Mouse (Mus musculus): Measurements from ENCODE around the gene Slc33a1. TPM values are rescaled to one million over a fixed set of nuclear protein-coding genes. Genes with fewer than 3 reads are reported as not detected.

Gene Slc33a1
- total and polyA plus RNA-seq, 3 experiments, result 15.3 to 24.5 (median 24.1) TPM

DNA sequence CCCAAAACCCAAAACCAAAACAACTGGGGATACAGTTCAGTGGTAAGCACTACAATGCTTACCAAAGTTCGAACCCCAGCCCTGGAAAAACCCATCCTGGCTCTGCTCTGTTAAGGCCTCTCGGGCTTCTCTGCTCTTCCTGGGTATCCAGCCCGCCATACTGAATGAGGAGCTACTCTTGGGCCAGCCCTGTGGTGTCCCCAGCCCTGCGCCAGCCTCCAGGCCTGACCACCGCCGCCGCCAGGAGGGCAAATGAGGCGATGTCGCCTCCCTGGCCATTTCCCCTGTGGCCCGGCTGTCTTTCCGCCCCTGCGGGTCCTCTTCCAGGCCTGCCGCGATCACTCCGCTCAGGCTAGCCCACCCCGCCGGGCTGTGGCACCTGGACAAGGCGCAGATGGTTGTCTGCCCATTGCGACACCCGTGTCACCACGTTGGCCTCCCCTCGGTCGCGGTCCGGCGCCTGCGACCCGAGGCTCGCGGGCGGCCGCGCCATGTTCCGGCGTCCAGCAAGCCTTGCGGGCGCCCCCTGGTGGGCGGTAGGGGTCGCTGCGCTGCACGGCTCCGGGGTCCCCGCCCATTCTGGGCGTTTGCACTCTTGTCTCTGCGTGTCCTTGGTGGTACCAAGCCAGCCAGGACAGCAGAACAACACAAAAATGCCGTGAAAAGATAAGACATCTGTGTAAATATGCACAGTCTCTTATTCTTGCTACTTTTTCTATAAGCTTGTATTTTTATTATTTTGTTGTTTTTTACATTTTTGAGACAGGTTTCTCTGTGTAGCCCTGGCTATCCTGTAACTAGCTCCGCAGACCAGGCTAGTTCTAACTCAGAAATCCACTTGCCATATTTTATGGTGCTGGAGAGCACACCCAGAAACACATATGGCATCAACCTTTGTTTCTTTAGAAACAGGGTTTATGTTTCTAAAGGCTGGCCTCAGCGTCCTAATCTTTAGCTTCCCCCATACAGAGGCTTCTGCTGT lies 35.4 kb downstream of the Slc33a1 start, which contains the start of gene E130311K13Rik:
E130311K13Rik (minus strand) TSS at position 595 of the 982 bp plus-strand sequence.
- H3K4me1 ChIP-seq (ENCODE audit: insufficient read depth, low read depth, low read length), result peaks cover 10% of the 10 kb centered on the region; the same call in 1 of the 2 replicates
- DNase-seq (ENCODE audit: low spot score), result peak; percentile 67
- peak; percentile 88 for ATAC-seq (ENCODE audit: extremely low read depth, insufficient number of reproducible peaks, low FRiP score, poor library complexity, severe bottlenecking)
- no peak for TF ChIP-seq GATA2 (IDR thresholded peaks at IDR 0.05; ENCODE audit: borderline replicate concordance, low read depth, low read length)
- TF ChIP-seq CTCF (IDR thresholded peaks at IDR 0.05; ENCODE audit: low read depth, low read length), result peak; percentile 58
- no peaks in the 10 kb centered on the region for H3K9me3 ChIP-seq (replicated peaks)
- no peaks in the 10 kb centered on the region for H3K27me3 ChIP-seq (ENCODE audit: insufficient read depth, low read length)
- peak within 1 kb of the TSS; percentile 86 for H3K4me3 ChIP-seq (ENCODE audit: low read depth, low read length)
- H3K36me3 ChIP-seq (replicated peaks), result peaks cover 9% of the 10 kb centered on the region

GRCm38 (mm10) chr3:63919634-63920033 lies 44.9 kb downstream of the Slc33a1 start:
- ATAC-seq (ENCODE audit: extremely low read depth, insufficient number of reproducible peaks, low FRiP score, poor library complexity, severe bottlenecking) (peak; percentile 49; the same call in 1 of the 2 replicates), DNase-seq (ENCODE audit: low spot score) (peak; percentile 3)
- no peaks in the 10 kb centered on the region for H3K9me3 ChIP-seq (replicated peaks)
- H3K36me3 ChIP-seq (replicated peaks), result peaks cover 59% of the 10 kb centered on the region
- H3K4me3 ChIP-seq (ENCODE audit: low read depth, low read length), result no peak overlapping the region
- H3K4me1 ChIP-seq (ENCODE audit: insufficient read depth, low read depth, low read length), result no peaks in the 10 kb centered on the region
- no peaks in the 10 kb centered on the region for H3K27me3 ChIP-seq (ENCODE audit: insufficient read depth, low read length)
- TF ChIP-seq GATA1 (IDR thresholded peaks at IDR 0.05; ENCODE audit: borderline replicate concordance, low read length) (no peak), CTCF (IDR thresholded peaks at IDR 0.05; ENCODE audit: low read depth, low read length) (peak; percentile 40; the same call in 1 of the 2 replicates), TAL1 (conservative IDR thresholded peaks at IDR 0.05; ENCODE audit: low read depth, low read length) (no peak)

- ATAC-seq (ENCODE audit: extremely low read depth, insufficient number of reproducible peaks, low FRiP score, poor library complexity, severe bottlenecking) (no peak), DNase-seq (ENCODE audit: low spot score) (no peak)
- H3K36me3 ChIP-seq (replicated peaks), result peaks cover 10% of the 10 kb centered on the region
- TF ChIP-seq GATA1 (IDR thresholded peaks at IDR 0.05; ENCODE audit: borderline replicate concordance, low read length), result no peak
- no peak for TF ChIP-seq GATA2 (IDR thresholded peaks at IDR 0.05; ENCODE audit: borderline replicate concordance, low read depth, low read length)
- TF ChIP-seq POLR2AphosphoS5 (IDR thresholded peaks at IDR 0.05; ENCODE audit: insufficient replicate concordance, low read depth, low read length), result no peak
- no peak for TF ChIP-seq CTCF (IDR thresholded peaks at IDR 0.05; ENCODE audit: low read depth, low read length)
- no peak for TF ChIP-seq TAL1 (conservative IDR thresholded peaks at IDR 0.05; ENCODE audit: low read depth, low read length)
- H3K4me3 ChIP-seq (ENCODE audit: low read depth, low read length), result no peak overlapping the region
- H3K27me3 ChIP-seq (ENCODE audit: insufficient read depth, low read length), result peaks cover 5% of the 10 kb centered on the region; the same call in 1 of the 2 replicates
- H3K4me1 ChIP-seq (ENCODE audit: insufficient read depth, low read depth, low read length), result no peaks in the 10 kb centered on the region
- H3K9me3 ChIP-seq (replicated peaks), result no peaks in the 10 kb centered on the region
These were observed 54.3 kb downstream of the Slc33a1 start for GRCm38 (mm10) chr3:63910301-63910700.

DNA sequence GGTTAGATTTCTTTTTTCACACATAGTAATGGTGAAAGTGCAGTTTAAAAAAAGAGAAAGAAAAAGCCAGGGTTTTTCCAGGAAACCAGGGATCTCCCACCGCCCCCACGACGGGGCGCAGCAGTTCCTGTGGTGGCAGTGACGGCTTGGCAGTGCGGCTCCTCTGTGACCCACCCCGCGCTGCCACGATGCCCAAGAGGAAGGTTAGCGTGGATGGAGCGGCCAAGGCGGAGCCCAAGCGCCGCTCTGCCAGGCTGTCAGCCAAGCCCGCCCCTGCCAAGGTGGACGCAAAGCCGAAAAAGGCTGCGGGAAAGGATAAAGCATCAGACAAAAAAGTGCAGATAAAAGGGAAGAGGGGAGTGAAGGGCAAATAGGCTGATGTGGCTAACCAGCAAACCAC lies 59.3 kb downstream of the Slc33a1 start:
- no peaks in the 10 kb centered on the region for H3K4me1 ChIP-seq (ENCODE audit: insufficient read depth, low read depth, low read length)
- ATAC-seq (ENCODE audit: extremely low read depth, insufficient number of reproducible peaks, low FRiP score, poor library complexity, severe bottlenecking) (no peak), DNase-seq (ENCODE audit: low spot score) (no peak)
- peaks cover 14% of the 10 kb centered on the region for H3K27me3 ChIP-seq (ENCODE audit: insufficient read depth, low read length)
- no peak overlapping the region for H3K4me3 ChIP-seq (ENCODE audit: low read depth, low read length)
- H3K9me3 ChIP-seq (replicated peaks), result no peaks in the 10 kb centered on the region
- no peak for TF ChIP-seq GATA1 (IDR thresholded peaks at IDR 0.05; ENCODE audit: borderline replicate concordance, low read length)
- no peak for TF ChIP-seq GATA2 (IDR thresholded peaks at IDR 0.05; ENCODE audit: borderline replicate concordance, low read depth, low read length)
- no peak for TF ChIP-seq TAL1 (conservative IDR thresholded peaks at IDR 0.05; ENCODE audit: low read depth, low read length)
- no peak for TF ChIP-seq POLR2AphosphoS5 (IDR thresholded peaks at IDR 0.05; ENCODE audit: insufficient replicate concordance, low read depth, low read length)
- TF ChIP-seq CTCF (IDR thresholded peaks at IDR 0.05; ENCODE audit: low read depth, low read length), result no peak
- no peaks in the 10 kb centered on the region for H3K36me3 ChIP-seq (replicated peaks)

DNA sequence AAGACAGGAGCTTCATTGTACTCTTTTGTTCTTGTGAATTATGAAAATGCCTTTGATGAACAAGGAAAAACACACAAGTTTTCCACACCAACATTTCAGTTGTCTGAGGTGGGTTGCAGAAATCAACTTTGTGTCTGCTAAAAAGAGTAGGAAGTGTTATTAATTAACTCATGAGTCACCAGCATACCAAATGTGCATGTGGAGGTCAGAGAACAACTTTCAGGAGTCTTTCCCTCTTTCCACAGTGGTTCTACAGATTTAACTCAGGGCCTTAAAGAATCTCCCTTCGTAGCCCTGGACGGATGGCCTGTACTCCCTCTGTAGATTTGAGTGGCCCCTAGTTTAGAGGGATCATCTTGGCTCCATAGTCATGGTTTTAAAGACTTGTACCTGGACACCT lies 60.4 kb downstream of the Slc33a1 start:
- TF ChIP-seq TAL1 (conservative IDR thresholded peaks at IDR 0.05; ENCODE audit: low read depth, low read length), result no peak
- TF ChIP-seq GATA1 (IDR thresholded peaks at IDR 0.05; ENCODE audit: borderline replicate concordance, low read length), result no peak
- TF ChIP-seq POLR2AphosphoS5 (IDR thresholded peaks at IDR 0.05; ENCODE audit: insufficient replicate concordance, low read depth, low read length), result no peak
- TF ChIP-seq CTCF (IDR thresholded peaks at IDR 0.05; ENCODE audit: low read depth, low read length), result no peak
- no peak for TF ChIP-seq GATA2 (IDR thresholded peaks at IDR 0.05; ENCODE audit: borderline replicate concordance, low read depth, low read length)
- Histone ChIP-seq H3K36me3 (replicated peaks) (no peaks in the 10 kb centered on the region), H3K9me3 (replicated peaks) (no peaks in the 10 kb centered on the region), H3K4me3 (ENCODE audit: low read depth, low read length) (no peak overlapping the region), H3K27me3 (ENCODE audit: insufficient read depth, low read length) (peaks cover 22% of the 10 kb centered on the region), H3K4me1 (ENCODE audit: insufficient read depth, low read depth, low read length) (no peaks in the 10 kb centered on the region)
- DNase-seq (ENCODE audit: low spot score) (no peak), ATAC-seq (ENCODE audit: extremely low read depth, insufficient number of reproducible peaks, low FRiP score, poor library complexity, severe bottlenecking) (no peak)

DNA sequence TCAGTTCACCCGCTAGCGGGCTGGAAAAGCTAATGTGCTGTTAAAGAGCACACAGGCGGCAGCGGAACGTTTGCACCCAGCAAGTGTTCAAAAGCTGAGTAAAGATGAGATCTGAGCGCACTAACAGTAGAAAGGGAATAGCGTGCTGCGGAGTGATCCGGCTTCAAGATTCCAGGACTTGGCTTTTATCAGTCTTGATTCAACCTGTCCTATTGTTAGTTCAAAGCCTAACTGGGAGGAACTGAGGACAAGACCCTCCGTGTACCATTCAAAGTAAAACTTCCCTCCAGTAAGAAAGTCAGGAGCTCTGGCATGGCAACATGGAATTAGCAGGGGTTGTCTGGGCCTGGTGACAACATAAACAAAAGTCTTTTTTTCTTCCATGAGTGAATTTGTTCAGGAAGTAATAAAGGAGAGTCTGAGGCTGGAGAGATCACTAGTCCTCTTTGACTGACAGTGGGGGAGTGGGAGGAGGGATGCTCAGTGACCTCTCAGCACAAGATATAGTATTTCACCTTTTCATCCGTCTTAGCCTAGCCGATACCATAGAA lies 64.5 kb downstream of the Slc33a1 start:
- Histone ChIP-seq H3K36me3 (replicated peaks) (no peaks in the 10 kb centered on the region), H3K4me3 (ENCODE audit: low read depth, low read length) (no peak overlapping the region), H3K4me1 (ENCODE audit: insufficient read depth, low read depth, low read length) (no peaks in the 10 kb centered on the region), H3K9me3 (replicated peaks) (no peaks in the 10 kb centered on the region), H3K27me3 (ENCODE audit: insufficient read depth, low read length) (peaks cover 23% of the 10 kb centered on the region)
- TF ChIP-seq TAL1 (conservative IDR thresholded peaks at IDR 0.05; ENCODE audit: low read depth, low read length) (no peak), POLR2AphosphoS5 (IDR thresholded peaks at IDR 0.05; ENCODE audit: insufficient replicate concordance, low read depth, low read length) (no peak), CTCF (IDR thresholded peaks at IDR 0.05; ENCODE audit: low read depth, low read length) (no peak), GATA2 (IDR thresholded peaks at IDR 0.05; ENCODE audit: borderline replicate concordance, low read depth, low read length) (no peak), GATA1 (IDR thresholded peaks at IDR 0.05; ENCODE audit: borderline replicate concordance, low read length) (no peak)
- DNase-seq (ENCODE audit: low spot score) (no peak), ATAC-seq (ENCODE audit: extremely low read depth, insufficient number of reproducible peaks, low FRiP score, poor library complexity, severe bottlenecking) (no peak)
